In the genomic region with DNA sequence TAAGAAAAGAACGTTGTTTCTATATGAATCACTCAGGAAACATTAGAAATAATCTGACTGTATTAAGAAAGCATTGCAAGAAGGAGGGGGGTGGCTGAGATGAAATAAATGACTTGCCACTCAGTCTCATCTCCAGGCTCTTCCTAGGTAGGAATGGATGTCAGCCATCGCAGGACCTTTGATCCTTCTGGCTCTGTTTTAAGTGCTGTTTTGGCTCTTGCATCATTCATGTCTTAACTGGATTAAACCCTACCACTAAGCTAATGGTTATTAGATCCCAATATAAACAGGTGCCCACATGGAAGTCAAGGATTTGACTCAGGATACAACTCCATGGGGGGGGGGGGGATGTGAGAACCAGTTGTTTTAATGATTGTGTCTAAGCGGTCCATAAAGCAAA, we compare ENCODE assay signal across 25 mouse cellular contexts. TPM values are rescaled to one million over a fixed set of nuclear protein-coding genes. Genes with fewer than 3 reads are reported as not detected.
DNase-seq lines count a peak whose midpoint lies in the region; ATAC-seq and TF ChIP-seq lines count a peak whose summit lies in the region.
"Had no signal": no experiment of that assay in that cellular context is flagged by ENCODE, and none has a peak within 500 bp of the region (broad histone marks: within the 10 kb centered on the region; RNA-seq: fewer than 3 reads in every experiment).

No protein-coding gene starts in this region.

- H3K27me3 ChIP-seq in kidney, adult 2 months (replicated peaks; ENCODE audit: control insufficient read depth, insufficient read depth, low read length) = no peaks in the 10 kb centered on the region
- no peaks in the 10 kb centered on the region; the same call in 1 of the 2 replicates for H3K27me3 ChIP-seq in kidney, embryonic 14.5 days (ENCODE audit: control insufficient read depth, insufficient read depth, low read length)
- H3K27me3 ChIP-seq: embryonic facial prominence, embryonic 15.5 days; forebrain, embryonic 15.5 days had no signal

- no peak overlapping the region for H3K4me3 ChIP-seq in kidney, adult 2 months (ENCODE audit: insufficient read depth, low read depth, low read length)
- no peak overlapping the region for H3K4me3 ChIP-seq in kidney, embryonic 14.5 days (ENCODE audit: low read length)
- H3K4me3 ChIP-seq: embryonic facial prominence, embryonic 13.5 days; embryonic facial prominence, embryonic 15.5 days; erythroblast, embryonic 14.5 days; forebrain, embryonic 13.5 days; forebrain, embryonic 15.5 days had no signal

- no peak overlapping the region for H3K27ac ChIP-seq in kidney, adult 2 months (ENCODE audit: insufficient read depth, low read depth, low read length)
- H3K27ac ChIP-seq in kidney, embryonic 14.5 days (ENCODE audit: low read depth, low read length) = no peak overlapping the region
- H3K27ac ChIP-seq: embryonic facial prominence, embryonic 15.5 days; forebrain, embryonic 13.5 days; forebrain, embryonic 15.5 days had no signal

- H3K36me3 ChIP-seq in kidney, adult 2 months (ENCODE audit: control insufficient read depth, insufficient read depth, low read length) = no peaks in the 10 kb centered on the region
- no peaks in the 10 kb centered on the region for H3K36me3 ChIP-seq in kidney, embryonic 14.5 days (ENCODE audit: control insufficient read depth, insufficient read depth, low read length)
- H3K36me3 ChIP-seq: embryonic facial prominence, embryonic 13.5 days; embryonic facial prominence, embryonic 15.5 days; forebrain, embryonic 15.5 days had no signal

- no peak overlapping the region for H3K4me2 ChIP-seq in kidney, embryonic 14.5 days (replicated peaks; ENCODE audit: low read depth, low read length)
- H3K4me2 ChIP-seq: embryonic facial prominence, embryonic 13.5 days; embryonic facial prominence, embryonic 15.5 days; forebrain, embryonic 13.5 days; forebrain, embryonic 15.5 days had no signal

- DNase-seq in kidney, adult 2 months = peak; percentile 52
- peak; percentile 54 for DNase-seq in kidney, adult 9 months
- DNase-seq in kidney, adult 18-20 months = no peak
- peak; percentile 74 for DNase-seq in fat pad, adult 2 months (ENCODE audit: extremely low read depth, low read depth, low spot score)
- peak; percentile 59 for DNase-seq in gonadal fat pad, adult 2 months (ENCODE audit: low read depth)
- no peak for DNase-seq in layer of hippocampus, adult 18-20 months (ENCODE audit: low spot score in 2 of 2)
- DNase-seq: adrenal gland, adult 2 months; adrenal gland, postnatal 10 days; adrenal gland, postnatal 25 days; cerebellum, adult 11 months; cerebellum, adult 18-20 months; cerebellum, adult 8-10 months; cerebellum, adult 9-11 months; cerebellum, postnatal 14 days; cerebellum, postnatal 36 days had no signal

- no peak for TF ChIP-seq CTCF in kidney, adult 2 months (conservative IDR thresholded peaks at IDR 0.05; ENCODE audit: insufficient read depth, insufficient read length, low read depth, low read length)

- H3K9ac ChIP-seq in kidney, embryonic 14.5 days (ENCODE audit: low read depth, low read length) = no peak overlapping the region
- H3K9ac ChIP-seq: embryonic facial prominence, embryonic 13.5 days; embryonic facial prominence, embryonic 15.5 days; forebrain, embryonic 13.5 days; forebrain, embryonic 15.5 days had no signal

- H3K4me1 ChIP-seq in kidney, adult 2 months (ENCODE audit: control insufficient read depth, insufficient read depth, low read length) = no peaks in the 10 kb centered on the region; the same call in 1 of the 2 replicates
- no peaks in the 10 kb centered on the region for H3K4me1 ChIP-seq in kidney, embryonic 14.5 days (ENCODE audit: control insufficient read depth, insufficient read depth, low read length)

- ATAC-seq in kidney, embryonic 14.5 days (ENCODE audit: low FRiP score, low TSS enrichment) = no peak

- no peaks in the 10 kb centered on the region for H3K9me3 ChIP-seq in kidney, embryonic 14.5 days (ENCODE audit: control insufficient read depth, low read length)
- H3K9me3 ChIP-seq: embryonic facial prominence, embryonic 13.5 days; embryonic facial prominence, embryonic 15.5 days; forebrain, embryonic 13.5 days; forebrain, embryonic 15.5 days had no signal

- WGBS in kidney, adult 2 months = 72% methylated on average over 3 of the region's 3 CpGs
- WGBS in kidney, embryonic 14.5 days = 86% methylated on average over 3 of the region's 3 CpGs

- TF ChIP-seq POLR2A in kidney, adult 2 months (IDR thresholded peaks at IDR 0.05; ENCODE audit: low read depth, low read length) = no peak

RNA-seq across cellular contexts. Expression of a gene that starts 2.0 kb away (rescaled TPM):
- polyA plus RNA-seq in kidney, adult 2 months (2012; rRNA removed) = 26.3 and 27.7 TPM in 2 replicates
- 1.1 and 2.1 TPM in 2 replicates for polyA plus RNA-seq in kidney, embryonic 14.5 days (2014; fragmentation: Nextera tagmentation; extraction: Ambion mirVana)
- 1.9 and 2.6 TPM in 2 replicates for polyA plus RNA-seq in gonadal fat pad, adult 2 months (2012; rRNA removed)
- total RNA-seq in layer of hippocampus, adult 18-20 months (2021) = 1 to 10 TPM; 1.8 to 2.1 TPM
- total RNA-seq: common myeloid progenitor, adult 5-6 weeks; MEL had no signal
- polyA plus RNA-seq: erythroblast, embryonic 14.5 days had no signal

RNA-seq across cellular contexts. Expression of a gene that starts 32.1 kb away (rescaled TPM):
- 22.4 and 27.8 TPM in 2 replicates for polyA plus RNA-seq in kidney, adult 2 months (2012; rRNA removed)
- 10.7 and 11.2 TPM in 2 replicates for polyA plus RNA-seq in kidney, embryonic 14.5 days (2014; fragmentation: Nextera tagmentation; extraction: Ambion mirVana)
- 29.3 and 42.3 TPM in 2 replicates for polyA plus RNA-seq in gonadal fat pad, adult 2 months (2012; rRNA removed)
- 10 to 100 TPM; 62.5 to 63.0 TPM for total RNA-seq in layer of hippocampus, adult 18-20 months (2021)

RNA-seq across cellular contexts. Expression of a gene that starts 51.3 kb away (rescaled TPM):
- not detected in 2 replicates for polyA plus RNA-seq in kidney, adult 2 months (2012; rRNA removed)
- 0.33 and 0.62 TPM in 2 replicates for polyA plus RNA-seq in kidney, embryonic 14.5 days (2014; fragmentation: Nextera tagmentation; extraction: Ambion mirVana)
- polyA plus RNA-seq in gonadal fat pad, adult 2 months (2012; rRNA removed) = 0.12 and 0.38 TPM in 2 replicates
- total RNA-seq in layer of hippocampus, adult 18-20 months (2021) = under 1 TPM; 0.12 to 0.15 TPM
- total RNA-seq: common myeloid progenitor, adult 5-6 weeks; MEL had no signal
- polyA plus RNA-seq: C2C12; embryonic facial prominence, embryonic 13.5 days; erythroblast, embryonic 14.5 days; forebrain, embryonic 11.5 days had no signal

Comparison
In these comparisons a context has a peak if more than half of its experiments do, and no peak if none do; other contexts are left out.
1. DNase-seq: peak in kidney, adult 2 months (single experiment), kidney, adult 9 months (single experiment), fat pad, adult 2 months (single experiment) and gonadal fat pad, adult 2 months (single experiment); none in kidney, adult 18-20 months (single experiment) and layer of hippocampus, adult 18-20 months (0 of 2).